Mouse (Mus musculus) gastrocnemius, adult 18-20 months (tissue): ENCODE data around the gene Wnt11. TPM values are rescaled to one million over a fixed set of nuclear protein-coding genes. Genes with fewer than 3 reads are reported as not detected.

Experiments
- DNase-seq: peaks from one replicate; pipeline ENCODE4 v3.0.0; 2021; ENCODE audit warnings: low spot score
- total RNA-seq, 2 experiments: library from RNA; stranded (reverse); gene quantifications; 2 replicates each; pipeline ENCODE4 v1.2.3; 2021

Gene Wnt11
- total RNA-seq, 2 experiments from 2014 or later = 6.5 to 6.8 TPM

DNA sequence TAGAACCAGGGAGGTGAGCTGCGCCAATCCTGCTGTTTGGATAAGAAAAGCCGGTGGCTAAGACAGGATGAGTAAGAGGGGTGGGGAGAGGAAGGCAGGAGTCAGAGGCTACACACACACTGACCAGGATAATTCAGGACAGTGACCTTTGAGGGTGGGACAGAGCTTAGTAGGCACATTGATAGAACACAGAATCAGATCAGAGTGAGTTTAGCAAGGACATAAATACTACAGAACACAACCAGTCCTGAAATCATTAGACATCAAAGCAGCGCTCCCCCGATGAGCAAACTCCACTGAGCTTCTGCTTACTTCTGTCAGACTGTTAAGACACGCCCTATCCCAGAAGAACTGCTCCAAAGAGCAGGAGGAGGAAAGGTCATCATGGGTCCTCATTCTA lies 69.0 kb downstream of the Wnt11 start:
- no peak for DNase-seq

Other genes with a start within 250 kb of the Wnt11 start
- 10 to 100 TPM; 14.2 to 18.5 TPM for gene Emsy, start 178.3 kb upstream of the Wnt11 start, total RNA-seq
- 100 to 1,000 TPM; 125 to 134 TPM for gene Thap12, start 132.0 kb upstream of the Wnt11 start, total RNA-seq